14 mouse cellular contexts compared by ENCODE assay signal in the genomic region with DNA sequence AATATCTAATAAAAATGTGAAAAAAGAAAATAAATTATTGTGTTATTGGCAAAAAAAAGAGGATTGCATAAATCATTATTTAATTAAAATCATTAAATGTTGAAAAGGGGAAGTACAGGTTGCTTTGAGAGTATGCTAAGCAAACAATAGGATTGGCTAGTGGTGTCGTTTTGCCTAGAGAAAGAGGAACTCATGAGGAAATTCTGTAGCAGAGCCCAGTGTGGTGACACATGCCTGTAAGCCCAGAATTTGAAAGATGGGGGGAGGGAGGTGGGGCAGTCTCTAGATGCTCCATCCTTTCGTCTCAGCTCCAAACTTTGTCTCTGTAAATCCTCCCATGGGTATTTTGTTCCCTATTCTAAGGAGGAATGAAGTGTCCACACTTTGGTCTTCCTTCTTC.
"Had no signal": no experiment of that assay in that cellular context is flagged by ENCODE, and none has a peak within 500 bp of the region (broad histone marks: within the 10 kb centered on the region; RNA-seq: fewer than 3 reads in every experiment).

No protein-coding gene starts in this region.

- H3K4me3 ChIP-seq: kidney, embryonic 15.5 days; limb, embryonic 12.5 days; limb, embryonic 15.5 days; liver, embryonic 15.5 days had no signal

- H3K4me1 ChIP-seq: kidney, embryonic 15.5 days; limb, embryonic 12.5 days; limb, embryonic 15.5 days; liver, embryonic 15.5 days had no signal

- H3K27ac ChIP-seq: kidney, embryonic 15.5 days; limb, embryonic 12.5 days; limb, embryonic 15.5 days; liver, embryonic 15.5 days had no signal

- DNase-seq: kidney, adult 8-10 months; kidney, postnatal 10 days; kidney, postnatal 36 days; left cerebral cortex, postnatal 4 days; lung, adult 2 months; lung, postnatal 14 days; lung, postnatal 4 days; midbrain, embryonic 14.5 days; thymus, adult 18-20 months; thymus, postnatal 36 days had no signal
